Mouse (Mus musculus): ENCODE measurements around the gene Plxdc2. TPM values are rescaled to one million over a fixed set of nuclear protein-coding genes. Genes with fewer than 3 reads are reported as not detected.

Gene Plxdc2
- polyA plus RNA-seq, 1 experiment from 2014 or later: 19.7 TPM

GRCm38 (mm10) chr2:16651713-16652112 lies 295.6 kb downstream of the Plxdc2 start:
- Histone ChIP-seq H3K4me1 (replicated peaks; ENCODE audit: control insufficient read depth, insufficient read depth, low read length) (no peaks in the 10 kb centered on the region), H3K4me3 (ENCODE audit: low read depth, low read length) (no peak overlapping the region), H3K36me3 (ENCODE audit: control insufficient read depth, insufficient read depth, low read length) (no peaks in the 10 kb centered on the region), H3K9me3 (ENCODE audit: control insufficient read depth, low read length) (no peaks in the 10 kb centered on the region), H3K4me2 (replicated peaks; ENCODE audit: low read depth, low read length) (no peak overlapping the region), H3K27me3 (ENCODE audit: control insufficient read depth, insufficient read depth, low read length) (no peaks in the 10 kb centered on the region), H3K27ac (ENCODE audit: low read depth, low read length) (no peak overlapping the region), H3K9ac (ENCODE audit: low read depth, low read length) (no peak overlapping the region)
- ATAC-seq (ENCODE audit: low FRiP score) (no peak), DNase-seq (ENCODE audit: low spot score) (no peak)
- 89% methylated on average over 2 of the region's 2 CpGs for WGBS

DNA sequence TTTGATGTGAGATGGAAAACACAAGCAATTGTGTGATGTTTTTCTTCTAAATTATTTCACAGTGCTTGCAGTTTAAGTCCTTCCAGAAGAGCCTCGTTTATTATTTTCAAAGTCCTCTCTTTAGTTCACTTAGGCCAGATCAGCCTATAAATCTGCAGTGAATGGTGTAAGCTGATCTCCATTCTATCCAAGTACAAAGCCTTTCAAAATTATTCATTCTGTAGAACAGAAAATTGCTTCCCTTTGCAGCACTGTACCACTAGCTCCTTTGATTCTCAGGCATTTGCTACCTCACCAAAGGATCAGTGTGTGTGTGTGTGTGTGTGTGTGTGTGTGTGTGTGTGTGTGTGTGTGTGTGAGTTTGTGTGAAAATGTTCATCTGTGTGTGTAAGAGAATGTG lies 308.4 kb downstream of the Plxdc2 start:
- H3K27ac ChIP-seq (ENCODE audit: low read depth, low read length): no peak overlapping the region
- WGBS: 74% methylated on average over 1 of the region's 1 CpGs
- H3K9ac ChIP-seq (ENCODE audit: low read depth, low read length): no peak overlapping the region
- no peak overlapping the region for H3K4me2 ChIP-seq (replicated peaks; ENCODE audit: low read depth, low read length)
- DNase-seq (ENCODE audit: low spot score): no peak
- no peaks in the 10 kb centered on the region for H3K36me3 ChIP-seq (ENCODE audit: control insufficient read depth, insufficient read depth, low read length)
- ATAC-seq (ENCODE audit: low FRiP score): peak; percentile 47; the same call in 1 of the 2 replicates
- H3K9me3 ChIP-seq (ENCODE audit: control insufficient read depth, low read length): no peaks in the 10 kb centered on the region
- no peaks in the 10 kb centered on the region for H3K27me3 ChIP-seq (ENCODE audit: control insufficient read depth, insufficient read depth, low read length)
- H3K4me1 ChIP-seq (replicated peaks; ENCODE audit: control insufficient read depth, insufficient read depth, low read length): no peaks in the 10 kb centered on the region
- no peak overlapping the region for H3K4me3 ChIP-seq (ENCODE audit: low read depth, low read length)

DNA sequence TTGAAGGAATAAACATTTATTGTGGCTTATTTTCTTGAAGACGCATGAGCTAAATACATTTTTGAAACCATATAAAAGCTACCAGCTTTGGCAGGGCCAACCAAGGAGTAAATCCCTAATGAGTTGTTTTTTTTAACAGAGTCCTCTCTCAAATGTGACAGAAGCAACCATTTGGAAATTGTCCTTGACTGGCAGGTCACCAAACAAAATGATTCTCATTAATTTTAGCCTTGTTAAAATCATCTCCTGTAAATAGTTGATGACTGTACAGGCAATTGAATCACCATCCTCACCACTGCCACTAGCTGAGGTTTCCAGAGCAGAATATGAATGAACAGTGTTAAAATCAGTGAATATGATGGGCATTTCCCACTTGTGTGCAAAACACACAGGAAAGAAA lies 312.3 kb downstream of the Plxdc2 start:
- no peak overlapping the region for H3K4me3 ChIP-seq (ENCODE audit: low read depth, low read length)
- H3K36me3 ChIP-seq (ENCODE audit: control insufficient read depth, insufficient read depth, low read length): no peaks in the 10 kb centered on the region
- H3K27ac ChIP-seq (ENCODE audit: low read depth, low read length): no peak overlapping the region
- H3K9ac ChIP-seq (ENCODE audit: low read depth, low read length): no peak overlapping the region
- no peaks in the 10 kb centered on the region for H3K9me3 ChIP-seq (ENCODE audit: control insufficient read depth, low read length)
- H3K27me3 ChIP-seq (ENCODE audit: control insufficient read depth, insufficient read depth, low read length): no peaks in the 10 kb centered on the region
- ATAC-seq (ENCODE audit: low FRiP score) (no peak), DNase-seq (ENCODE audit: low spot score) (no peak)
- no peaks in the 10 kb centered on the region for H3K4me1 ChIP-seq (replicated peaks; ENCODE audit: control insufficient read depth, insufficient read depth, low read length)
- no peak overlapping the region for H3K4me2 ChIP-seq (replicated peaks; ENCODE audit: low read depth, low read length)
- 96% methylated on average over 1 of the region's 1 CpGs for WGBS

DNA sequence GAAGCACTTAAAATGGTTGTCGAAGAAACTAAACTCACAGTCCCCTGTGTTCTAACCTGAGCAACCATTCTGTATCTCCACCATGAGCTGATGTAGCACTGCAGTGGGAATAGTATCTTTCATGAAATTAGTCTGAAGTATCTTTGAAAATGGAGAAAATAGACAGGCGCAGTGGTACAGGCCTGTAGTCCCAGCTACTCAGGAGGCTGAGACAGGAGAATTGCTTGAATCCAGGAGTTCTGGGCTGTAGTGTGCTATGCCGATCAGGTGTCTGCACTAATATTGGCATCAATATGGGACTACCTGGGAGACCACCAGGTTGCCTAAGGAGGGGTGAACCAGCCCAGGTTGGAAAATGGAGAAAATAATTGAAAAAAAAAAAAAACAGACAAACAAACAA lies 326.8 kb downstream of the Plxdc2 start:
- no peak overlapping the region for H3K4me3 ChIP-seq (ENCODE audit: low read depth, low read length)
- H3K9me3 ChIP-seq (ENCODE audit: control insufficient read depth, low read length): no peaks in the 10 kb centered on the region
- H3K9ac ChIP-seq (ENCODE audit: low read depth, low read length): no peak overlapping the region
- H3K36me3 ChIP-seq (ENCODE audit: control insufficient read depth, insufficient read depth, low read length): no peaks in the 10 kb centered on the region
- ATAC-seq (ENCODE audit: low FRiP score): no peak
- DNase-seq (ENCODE audit: low spot score): no peak
- H3K27me3 ChIP-seq (ENCODE audit: control insufficient read depth, insufficient read depth, low read length): no peaks in the 10 kb centered on the region
- WGBS: 94% methylated on average over 3 of the region's 3 CpGs
- no peak overlapping the region for H3K27ac ChIP-seq (ENCODE audit: low read depth, low read length)
- no peaks in the 10 kb centered on the region for H3K4me1 ChIP-seq (replicated peaks; ENCODE audit: control insufficient read depth, insufficient read depth, low read length)
- H3K4me2 ChIP-seq (replicated peaks; ENCODE audit: low read depth, low read length): no peak overlapping the region

DNA sequence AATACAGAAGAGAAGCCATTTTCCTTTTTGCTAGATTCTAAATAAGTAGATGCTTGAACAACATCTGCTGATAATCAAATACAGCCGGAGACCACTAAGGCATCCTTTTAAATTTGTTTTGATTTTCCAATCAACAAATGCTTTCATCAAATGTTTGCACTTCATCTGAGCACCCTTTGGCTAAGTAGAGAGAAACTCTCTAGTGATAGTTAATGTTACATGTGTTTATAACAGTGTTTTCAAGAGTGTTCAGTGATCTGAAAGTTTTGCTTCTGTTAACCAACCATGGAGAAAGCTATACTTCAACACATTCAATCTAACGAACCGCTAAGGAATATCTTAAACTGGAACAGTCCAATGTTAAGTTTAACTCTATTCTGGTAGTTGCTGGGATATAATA lies 327.6 kb downstream of the Plxdc2 start:
- H3K9me3 ChIP-seq (ENCODE audit: control insufficient read depth, low read length): no peaks in the 10 kb centered on the region
- H3K4me1 ChIP-seq (replicated peaks; ENCODE audit: control insufficient read depth, insufficient read depth, low read length): no peaks in the 10 kb centered on the region
- H3K27me3 ChIP-seq (ENCODE audit: control insufficient read depth, insufficient read depth, low read length): no peaks in the 10 kb centered on the region
- H3K9ac ChIP-seq (ENCODE audit: low read depth, low read length): no peak overlapping the region
- DNase-seq (ENCODE audit: low spot score) (no peak), ATAC-seq (ENCODE audit: low FRiP score) (no peak)
- no peak overlapping the region for H3K4me2 ChIP-seq (replicated peaks; ENCODE audit: low read depth, low read length)
- no peak overlapping the region for H3K27ac ChIP-seq (ENCODE audit: low read depth, low read length)
- 87% methylated on average over 3 of the region's 3 CpGs for WGBS
- no peaks in the 10 kb centered on the region for H3K36me3 ChIP-seq (ENCODE audit: control insufficient read depth, insufficient read depth, low read length)
- no peak overlapping the region for H3K4me3 ChIP-seq (ENCODE audit: low read depth, low read length)

GRCm38 (mm10) chr2:16684529-16684928 lies 328.4 kb downstream of the Plxdc2 start:
- Histone ChIP-seq H3K9me3 (ENCODE audit: control insufficient read depth, low read length) (no peaks in the 10 kb centered on the region), H3K4me1 (replicated peaks; ENCODE audit: control insufficient read depth, insufficient read depth, low read length) (no peaks in the 10 kb centered on the region), H3K4me3 (ENCODE audit: low read depth, low read length) (no peak overlapping the region), H3K9ac (ENCODE audit: low read depth, low read length) (no peak overlapping the region), H3K27me3 (ENCODE audit: control insufficient read depth, insufficient read depth, low read length) (no peaks in the 10 kb centered on the region), H3K27ac (ENCODE audit: low read depth, low read length) (no peak overlapping the region), H3K4me2 (replicated peaks; ENCODE audit: low read depth, low read length) (no peak overlapping the region), H3K36me3 (ENCODE audit: control insufficient read depth, insufficient read depth, low read length) (no peaks in the 10 kb centered on the region)
- no peak for ATAC-seq (ENCODE audit: low FRiP score)
- DNase-seq (ENCODE audit: low spot score): no peak
- WGBS: 87% methylated on average over 1 of the region's 1 CpGs

GRCm38 (mm10) chr2:16696390-16696789 lies 340.3 kb downstream of the Plxdc2 start:
- H3K4me2 ChIP-seq (replicated peaks; ENCODE audit: low read depth, low read length): no peak overlapping the region
- H3K4me3 ChIP-seq (ENCODE audit: low read depth, low read length): no peak overlapping the region
- H3K27ac ChIP-seq (ENCODE audit: low read depth, low read length): no peak overlapping the region
- no peak for ATAC-seq (ENCODE audit: low FRiP score)
- H3K27me3 ChIP-seq (ENCODE audit: control insufficient read depth, insufficient read depth, low read length): no peaks in the 10 kb centered on the region
- H3K36me3 ChIP-seq (ENCODE audit: control insufficient read depth, insufficient read depth, low read length): no peaks in the 10 kb centered on the region
- no peak for DNase-seq (ENCODE audit: low spot score)
- H3K4me1 ChIP-seq (replicated peaks; ENCODE audit: control insufficient read depth, insufficient read depth, low read length): no peaks in the 10 kb centered on the region
- 71% methylated on average over 2 of the region's 2 CpGs for WGBS
- no peak overlapping the region for H3K9ac ChIP-seq (ENCODE audit: low read depth, low read length)
- no peaks in the 10 kb centered on the region for H3K9me3 ChIP-seq (ENCODE audit: control insufficient read depth, low read length)

- Histone ChIP-seq H3K27me3 (ENCODE audit: control insufficient read depth, insufficient read depth, low read length) (no peaks in the 10 kb centered on the region), H3K4me1 (replicated peaks; ENCODE audit: control insufficient read depth, insufficient read depth, low read length) (no peaks in the 10 kb centered on the region), H3K9me3 (ENCODE audit: control insufficient read depth, low read length) (no peaks in the 10 kb centered on the region), H3K4me3 (ENCODE audit: low read depth, low read length) (no peak overlapping the region), H3K4me2 (replicated peaks; ENCODE audit: low read depth, low read length) (no peak overlapping the region), H3K36me3 (ENCODE audit: control insufficient read depth, insufficient read depth, low read length) (no peaks in the 10 kb centered on the region), H3K27ac (ENCODE audit: low read depth, low read length) (no peak overlapping the region), H3K9ac (ENCODE audit: low read depth, low read length) (no peak overlapping the region)
- DNase-seq (ENCODE audit: low spot score): no peak
- 84% methylated on average over 5 of the region's 5 CpGs for WGBS
- ATAC-seq (ENCODE audit: low FRiP score): no peak
These were observed 341.1 kb downstream of the Plxdc2 start for GRCm38 (mm10) chr2:16697181-16697580.

- Histone ChIP-seq H3K4me2 (replicated peaks; ENCODE audit: low read depth, low read length) (no peak overlapping the region), H3K27ac (ENCODE audit: low read depth, low read length) (no peak overlapping the region), H3K9me3 (ENCODE audit: control insufficient read depth, low read length) (no peaks in the 10 kb centered on the region), H3K4me3 (ENCODE audit: low read depth, low read length) (no peak overlapping the region), H3K9ac (ENCODE audit: low read depth, low read length) (no peak overlapping the region), H3K4me1 (replicated peaks; ENCODE audit: control insufficient read depth, insufficient read depth, low read length) (no peaks in the 10 kb centered on the region), H3K27me3 (ENCODE audit: control insufficient read depth, insufficient read depth, low read length) (no peaks in the 10 kb centered on the region), H3K36me3 (ENCODE audit: control insufficient read depth, insufficient read depth, low read length) (no peaks in the 10 kb centered on the region)
- DNase-seq (ENCODE audit: low spot score) (no peak), ATAC-seq (ENCODE audit: low FRiP score) (no peak)
- WGBS: 84% methylated on average over 2 of the region's 2 CpGs
These were observed 350.1 kb downstream of the Plxdc2 start for GRCm38 (mm10) chr2:16706227-16706626.
